Mouse (Mus musculus) A20 (cell line): Measurements from ENCODE around the gene Lzic.

Experiments used
- DNase-seq: peaks from one replicate; pipeline ENCODE4 v3.0.0-alpha.2; 2011; ENCODE audit warnings: low read depth, low spot score

Gene Lzic

GRCm38 (mm10) chr4:149477078-149477477 is 8.0 kb upstream of the Lzic start, which contains the start of gene Tmem274:
Tmem274 (plus strand) TSS chr4:149477378.
- no peak for DNase-seq

GRCm38 (mm10) chr4:149484566-149484965 is 463 bp upstream of the Lzic start:
- no peak for DNase-seq

- peak; percentile 69 for DNase-seq
Measured at GRCm38 (mm10) chr4:149485825-149486206, 787 bp downstream of the Lzic start.

- no peak for DNase-seq
Measured at GRCm38 (mm10) chr4:149487729-149488128, 2.7 kb downstream of the Lzic start.

- no peak for DNase-seq
Measured at GRCm38 (mm10) chr4:149489415-149490240, 4.6 kb downstream of the Lzic start.

GRCm38 (mm10) chr4:149491151-149491550 is 6.1 kb downstream of the Lzic start:
- DNase-seq, result peak; percentile 69

GRCm38 (mm10) chr4:149496612-149497011 is 11.6 kb downstream of the Lzic start:
- DNase-seq, result no peak

GRCm38 (mm10) chr4:149498901-149499300 is 13.9 kb downstream of the Lzic start:
- DNase-seq, result no peak

- DNase-seq, result no peak
Measured at GRCm38 (mm10) chr4:149499790-149500189, 14.8 kb downstream of the Lzic start.

GRCm38 (mm10) chr4:149504363-149504762 is 19.3 kb downstream of the Lzic start:
- no peak for DNase-seq

GRCm38 (mm10) chr4:149504858-149505257 is 19.8 kb downstream of the Lzic start:
- DNase-seq, result peak; percentile 24

GRCm38 (mm10) chr4:149505261-149505967 is 20.4 kb downstream of the Lzic start:
- DNase-seq, result no peak

GRCm38 (mm10) chr4:149506904-149507303 is 21.9 kb downstream of the Lzic start:
- no peak for DNase-seq

- no peak for DNase-seq
Measured at GRCm38 (mm10) chr4:149511221-149511646, 26.2 kb downstream of the Lzic start.

- no peak for DNase-seq
Measured at GRCm38 (mm10) chr4:149512072-149512471, 27.0 kb downstream of the Lzic start.

GRCm38 (mm10) chr4:149515706-149516105 is 30.7 kb downstream of the Lzic start:
- DNase-seq, result no peak

- peak; percentile 98 for DNase-seq
Measured at GRCm38 (mm10) chr4:149517868-149518340, 32.9 kb downstream of the Lzic start, which contains the start of gene Ctnnbip1. Ctnnbip1 (plus strand) TSS chr4:149518236.

GRCm38 (mm10) chr4:149518351-149519220 is 33.6 kb downstream of the Lzic start:
- peak; percentile 42 for DNase-seq

GRCm38 (mm10) chr4:149521258-149521657 is 36.2 kb downstream of the Lzic start:
- no peak for DNase-seq

- DNase-seq, result no peak
Measured at GRCm38 (mm10) chr4:149523961-149524360, 38.9 kb downstream of the Lzic start.

GRCm38 (mm10) chr4:149525170-149525569 is 40.1 kb downstream of the Lzic start:
- DNase-seq, result no peak

GRCm38 (mm10) chr4:149525811-149526210 is 40.8 kb downstream of the Lzic start:
- DNase-seq, result no peak
